Mouse (Mus musculus) myocyte (in vitro differentiated cells): ENCODE data around the gene Fam166b.

Source experiments
- CEBPB ChIP-seq: IDR thresholded peaks from 2 replicates; pipeline ENCODE4 v1.6.1; 2011; ENCODE audit warnings: mild to moderate bottlenecking, moderate library complexity; ENCODE audit not compliant: poor library complexity, insufficient read depth, severe bottlenecking
- E2F4 ChIP-seq: IDR thresholded peaks from one replicate; pipeline ENCODE4 v1.6.1; 2011; ENCODE audit warnings: mild to moderate bottlenecking, control low read depth, moderate library complexity; ENCODE audit not compliant: insufficient read depth
- MYOD1 ChIP-seq, 3 experiments: IDR thresholded peaks; one replicate each; pipeline ENCODE4 v1.6.1; 2011; ENCODE audit warnings: control low read depth in 2 of 3, low read depth in 2 of 3, mild to moderate bottlenecking in 2 of 3, moderate library complexity in 1 of 3; ENCODE audit not compliant: insufficient read length in 2 of 3, control insufficient read depth in 1 of 3
- POLR2A ChIP-seq: IDR thresholded peaks from one replicate; pipeline ENCODE4 v1.6.1; 2011; ENCODE audit warnings: low read depth, mild to moderate bottlenecking, control low read depth, moderate library complexity; ENCODE audit not compliant: insufficient read length
- SRF ChIP-seq: IDR thresholded peaks from one replicate; pipeline ENCODE4 v1.6.1; 2011; ENCODE audit warnings: low read depth; ENCODE audit not compliant: control insufficient read depth, insufficient read length
- TCF12 ChIP-seq: IDR thresholded peaks from one replicate; pipeline ENCODE4 v1.6.1; 2011; ENCODE audit warnings: mild to moderate bottlenecking, control low read depth; ENCODE audit not compliant: poor library complexity, insufficient read depth, severe bottlenecking
- USF1 ChIP-seq: IDR thresholded peaks from one replicate; pipeline ENCODE4 v1.6.1; 2011; ENCODE audit warnings: low read depth, mild to moderate bottlenecking, control low read depth, moderate library complexity

GRCm38 (mm10) chr4:43414761-43415160 is 14.2 kb downstream of the Fam166b start:
- TF ChIP-seq CEBPB, result no peak
- no peak for TF ChIP-seq MYOD1 (IDR thresholded peaks at IDR 0.05; ENCODE audit: control insufficient read depth in 1 of 3, insufficient read length in 2 of 3, low read depth in 2 of 3)
- TF ChIP-seq USF1, result no peak
- no peak for TF ChIP-seq POLR2A
- no peak for TF ChIP-seq E2F4
- no peak for TF ChIP-seq SRF
- no peak for TF ChIP-seq TCF12
